Mouse (Mus musculus) ES-Bruce4 (cell line): ENCODE results near the gene Gm6034.

ENCODE experiments used
- CTCF ChIP-seq: IDR thresholded peaks from one replicate; pipeline ENCODE4 v1.8.1; 2011; ENCODE audit warnings: low read depth, low read length
- EP300 ChIP-seq: IDR thresholded peaks from 2 replicates; pipeline ENCODE4 v1.6.1; 2011; ENCODE audit warnings: low read depth, low read length; ENCODE audit not compliant: insufficient read depth
- POLR2A ChIP-seq: IDR thresholded peaks from one replicate; pipeline ENCODE4 v1.8.1; 2011; ENCODE audit warnings: low read length; ENCODE audit not compliant: insufficient read depth

DNA sequence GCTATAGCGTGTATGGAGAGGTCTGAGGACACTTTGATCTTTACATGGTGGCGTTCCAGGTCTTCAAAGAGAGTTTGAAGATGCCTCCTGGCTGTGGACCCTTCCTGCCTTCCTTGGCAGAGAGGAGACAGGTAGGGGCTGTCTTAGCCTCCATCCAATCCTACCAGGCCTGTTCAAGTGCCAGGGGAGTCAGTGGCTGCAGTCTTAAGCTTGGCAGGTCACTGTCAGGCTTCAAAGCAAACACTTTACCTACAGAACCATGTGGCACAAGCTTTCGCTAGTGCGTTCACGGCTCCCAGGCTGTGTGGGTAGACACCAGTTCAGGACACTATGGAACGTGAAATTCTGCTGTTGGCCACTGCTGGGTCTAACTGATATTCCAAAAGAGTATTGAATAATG, 19.8 kb upstream of the Gm6034 start:
- TF ChIP-seq CTCF, result no peak
- no peak for TF ChIP-seq EP300
- no peak for TF ChIP-seq POLR2A
